ENCODE assay signal across 22 mouse cellular contexts in the genomic region with DNA sequence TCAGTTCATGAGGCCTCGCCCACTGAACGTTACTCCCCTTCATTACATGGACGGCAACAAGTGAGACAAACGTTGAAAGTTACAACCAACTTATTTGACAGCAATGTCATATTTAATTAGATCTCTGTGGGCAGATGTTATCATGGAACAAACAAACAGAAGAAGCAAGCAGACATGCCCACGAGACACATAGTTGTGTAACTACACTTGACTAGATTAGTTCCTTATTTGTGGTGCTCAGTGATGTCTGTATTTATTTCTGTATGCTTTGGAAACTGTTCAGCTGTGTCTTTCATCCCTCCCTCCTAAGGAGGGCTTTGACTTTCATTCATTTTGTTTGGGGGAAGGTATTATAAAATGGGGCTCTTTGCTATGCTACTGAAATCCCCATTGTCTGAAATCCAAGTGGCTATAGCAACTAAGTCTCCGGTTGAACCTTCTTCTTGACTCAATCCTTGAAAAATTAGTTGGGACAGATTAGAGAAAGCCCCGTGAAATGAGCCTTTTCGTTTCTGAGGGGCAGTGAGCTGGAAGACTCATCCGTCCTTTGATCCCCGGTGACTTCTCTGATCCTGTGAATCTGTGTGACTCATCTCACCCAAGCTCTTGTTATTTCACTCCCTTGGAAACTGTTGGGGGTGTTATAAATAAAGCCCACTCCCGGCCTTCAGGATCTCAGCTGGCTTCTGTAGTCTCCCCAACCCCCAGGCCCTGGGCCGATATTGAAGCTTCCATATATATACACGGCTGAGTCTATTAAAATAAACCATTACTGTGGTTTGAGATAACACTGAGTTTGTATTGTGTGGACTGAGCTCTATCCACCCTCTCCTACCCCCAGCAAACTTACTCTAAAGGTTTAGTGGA. TPM values are rescaled to one million over a fixed set of nuclear protein-coding genes. Genes with fewer than 3 reads are reported as not detected.
DNase-seq lines count a peak whose midpoint lies in the region; ATAC-seq and TF ChIP-seq lines count a peak whose summit lies in the region.
"Had no signal": no experiment of that assay in that cellular context is flagged by ENCODE, and none has a peak within 500 bp of the region (broad histone marks: within the 10 kb centered on the region; RNA-seq: fewer than 3 reads in every experiment).

No protein-coding gene starts in this region.

- TF ChIP-seq CTCF in intestine, postnatal 0 days (IDR thresholded peaks at IDR 0.05; ENCODE audit: low read depth), result no peak
- TF ChIP-seq CTCF in CH12.LX (conservative IDR thresholded peaks at IDR 0.05 in 1 of 2, IDR thresholded peaks at IDR 0.05 in 1 of 2; ENCODE audit: low read depth in 2 of 2, low read length in 2 of 2), result no peak
- TF ChIP-seq CTCF in midbrain, postnatal 0 days (IDR thresholded peaks at IDR 0.05), result no peak

- no peak overlapping the region for H3K4me3 ChIP-seq in intestine, embryonic 14.5 days (ENCODE audit: low read depth, low read length)
- H3K4me3 ChIP-seq in intestine, postnatal 0 days (ENCODE audit: low read depth, low read length), result no peak overlapping the region
- no peak overlapping the region for H3K4me3 ChIP-seq in CH12.LX (replicated peaks in 1 of 3; ENCODE audit: low read depth in 2 of 3, low read length in 2 of 3, poor library complexity in 1 of 3)
- no peak overlapping the region for H3K4me3 ChIP-seq in midbrain, postnatal 0 days (ENCODE audit: low read depth, low read length)
- H3K4me3 ChIP-seq: forebrain, embryonic 12.5 days; heart, embryonic 10.5 days had no signal

- no peak for TF ChIP-seq RAD21 in CH12.LX (IDR thresholded peaks at IDR 0.05; ENCODE audit: low read depth, low read length)

- 63% methylated on average over 13 of the region's 13 CpGs for WGBS in intestine, embryonic 14.5 days
- 72% methylated on average over 13 of the region's 13 CpGs for WGBS in intestine, postnatal 0 days
- 15% methylated on average over 13 of the region's 13 CpGs for WGBS in midbrain, postnatal 0 days

- H3K36me3 ChIP-seq in intestine, embryonic 14.5 days (ENCODE audit: control insufficient read depth, insufficient read depth, low read length), result no peaks in the 10 kb centered on the region
- no peaks in the 10 kb centered on the region for H3K36me3 ChIP-seq in intestine, postnatal 0 days (ENCODE audit: control insufficient read depth, insufficient read depth)
- no peaks in the 10 kb centered on the region for H3K36me3 ChIP-seq in CH12.LX (replicated peaks in 1 of 2; ENCODE audit: control insufficient read depth in 1 of 2, insufficient read depth in 1 of 2, low read length in 1 of 2)
- no peaks in the 10 kb centered on the region for H3K36me3 ChIP-seq in midbrain, postnatal 0 days (ENCODE audit: insufficient read depth, low read length)
- H3K36me3 ChIP-seq: forebrain, embryonic 12.5 days; heart, embryonic 10.5 days had no signal

- DNase-seq in intestine, embryonic 14.5 days (ENCODE audit: low spot score), result peak; percentile 25
- no peak for DNase-seq in CH12.LX (ENCODE audit: extremely low read depth)
- peak; percentile 6 for DNase-seq in midbrain, postnatal 0 days (ENCODE audit: low spot score)
- DNase-seq in gastrocnemius, adult 8-10 months (ENCODE audit: low spot score in 2 of 2), result no peak
- no peak for DNase-seq in thymus, postnatal 14 days
- DNase-seq: adrenal gland, postnatal 14 days; cerebellum, adult 18-20 months; cerebellum, postnatal 36 days; gastrocnemius, postnatal 36 days; kidney, adult 2 months; kidney, postnatal 14 days; liver, postnatal 0 days; lung, postnatal 14 days had no signal

- in situ Hi-C loops in CH12.LX (cut with MboI; ENCODE audit: low pct_ligation_motif_present, low pct_unique_long_range_greater_than_20kb, low sequenced_read_pairs), result no loop called here

- no peaks in the 10 kb centered on the region for H3K27me3 ChIP-seq in intestine, embryonic 14.5 days (replicated peaks; ENCODE audit: control insufficient read depth, insufficient read depth, low read length)
- H3K27me3 ChIP-seq in intestine, postnatal 0 days (replicated peaks; ENCODE audit: control insufficient read depth, insufficient read depth, low read length), result no peaks in the 10 kb centered on the region
- H3K27me3 ChIP-seq in CH12.LX (replicated peaks), result no peaks in the 10 kb centered on the region
- H3K27me3 ChIP-seq in midbrain, postnatal 0 days (ENCODE audit: insufficient read depth, low read length), result no peaks in the 10 kb centered on the region
- H3K27me3 ChIP-seq: forebrain, embryonic 12.5 days had no signal

- no peaks in the 10 kb centered on the region for H3K9me3 ChIP-seq in intestine, embryonic 14.5 days (ENCODE audit: control insufficient read depth, low read length)
- no peaks in the 10 kb centered on the region for H3K9me3 ChIP-seq in intestine, postnatal 0 days (ENCODE audit: control insufficient read depth)
- H3K9me3 ChIP-seq in CH12.LX (replicated peaks; ENCODE audit: low read length), result no peaks in the 10 kb centered on the region
- H3K9me3 ChIP-seq in midbrain, postnatal 0 days (ENCODE audit: low read length), result no peaks in the 10 kb centered on the region
- H3K9me3 ChIP-seq: forebrain, embryonic 12.5 days; heart, embryonic 10.5 days had no signal

- no peaks in the 10 kb centered on the region for H3K79me2 ChIP-seq in CH12.LX (replicated peaks; ENCODE audit: control insufficient read depth, extremely low read depth, insufficient read depth, poor library complexity, severe bottlenecking)

- H3K27ac ChIP-seq in intestine, embryonic 14.5 days (ENCODE audit: low read depth), result no peak overlapping the region
- H3K27ac ChIP-seq in intestine, postnatal 0 days (ENCODE audit: low read depth, low read length), result no peak overlapping the region
- no peak overlapping the region for H3K27ac ChIP-seq in CH12.LX (ENCODE audit: insufficient read depth, low read depth)
- no peak overlapping the region for H3K27ac ChIP-seq in midbrain, postnatal 0 days (ENCODE audit: low read depth, low read length)
- H3K27ac ChIP-seq: forebrain, embryonic 12.5 days; heart, embryonic 10.5 days had no signal

- no peak for TF ChIP-seq EP300 in CH12.LX (IDR thresholded peaks at IDR 0.05; ENCODE audit: low read length)

- dilution Hi-C loops in CH12.LX (cut with MboI; ENCODE audit: extremely low pct_ligation_motif_present, extremely low pct_unique_long_range_greater_than_20kb, low sequenced_read_pairs), result no loop called here

- ATAC-seq in intestine, embryonic 14.5 days (replicated peaks; ENCODE audit: low FRiP score, low TSS enrichment, low read depth), result no peak
- ATAC-seq in intestine, postnatal 0 days, result no peak
- ATAC-seq in granulocyte monocyte progenitor cell, adult 5-6 weeks (replicated peaks; ENCODE audit: poor library complexity, severe bottlenecking), result peak; percentile 85
- no peak for ATAC-seq in midbrain, postnatal 0 days (ENCODE audit: low FRiP score)
- ATAC-seq: liver, postnatal 0 days had no signal

- H3K4me1 ChIP-seq in intestine, embryonic 14.5 days (replicated peaks; ENCODE audit: control insufficient read depth, insufficient read depth, low read length), result no peaks in the 10 kb centered on the region
- no peaks in the 10 kb centered on the region for H3K4me1 ChIP-seq in intestine, postnatal 0 days (replicated peaks; ENCODE audit: control insufficient read depth, insufficient read depth, low read length)
- H3K4me1 ChIP-seq in CH12.LX (ENCODE audit: control insufficient read depth in 1 of 2, insufficient read depth in 2 of 2), result peaks cover 4 to 11% of the 10 kb centered on the region in 2 experiments
- no peaks in the 10 kb centered on the region for H3K4me1 ChIP-seq in midbrain, postnatal 0 days (ENCODE audit: insufficient read depth, low read length)

- no peak for TF ChIP-seq POLR2A in CH12.LX (IDR thresholded peaks at IDR 0.05; ENCODE audit: low read depth, low read length)

- H3K4me2 ChIP-seq in intestine, embryonic 14.5 days (ENCODE audit: low read length), result no peak overlapping the region
- no peak overlapping the region for H3K4me2 ChIP-seq in intestine, postnatal 0 days (replicated peaks; ENCODE audit: low read depth)
- peak overlapping the region; percentile 81; the same call in 1 of the 2 replicates for H3K4me2 ChIP-seq in CH12.LX (ENCODE audit: insufficient read depth, low read depth, poor library complexity, severe bottlenecking)
- no peak overlapping the region for H3K4me2 ChIP-seq in midbrain, postnatal 0 days (ENCODE audit: low read depth, low read length, poor library complexity, severe bottlenecking)
- H3K4me2 ChIP-seq: forebrain, embryonic 12.5 days had no signal

- H3K9ac ChIP-seq in intestine, embryonic 14.5 days (ENCODE audit: low read length), result no peak overlapping the region
- no peak overlapping the region for H3K9ac ChIP-seq in intestine, postnatal 0 days (ENCODE audit: low read depth, low read length)
- H3K9ac ChIP-seq in CH12.LX (ENCODE audit: insufficient read depth, low read depth), result no peak overlapping the region
- no peak overlapping the region for H3K9ac ChIP-seq in midbrain, postnatal 0 days (replicated peaks; ENCODE audit: low read length, poor library complexity, severe bottlenecking)
- H3K9ac ChIP-seq: forebrain, embryonic 12.5 days; liver, postnatal 0 days had no signal

TF ChIP-seq in CH12.LX, 34 proteins besides CTCF, POLR2A, EP300 and RAD21 (continues in another document):
- no peak for TF ChIP-seq JUND (conservative IDR thresholded peaks at IDR 0.05; ENCODE audit: low read depth, low read length)

RNA-seq across cellular contexts. Expression of a gene that starts 12.4 kb away (rescaled TPM):
- polyA plus RNA-seq in intestine, embryonic 14.5 days (2014; fragmentation: Nextera tagmentation; extraction: Ambion mirVana), result 3.7 and 4.4 TPM in 2 replicates
- polyA plus RNA-seq in intestine, postnatal 0 days (2015; fragmentation: Nextera tagmentation; extraction: Ambion mirVana), result 3.4 and 3.6 TPM in 2 replicates
- total RNA-seq in CH12.LX (2012; rRNA removed), result 0.13 TPM in 1 of 2 replicates, not detected in the other
- total RNA-seq in CH12.LX (2014; rRNA removed), result not detected in 2 replicates
- not detected in 2 replicates for polyA plus RNA-seq in CH12.LX (2012; ENCODE audit: insufficient read length, low read depth)
- not detected in 2 replicates for total RNA-seq in granulocyte monocyte progenitor cell, adult 5-6 weeks (2014; fragmentation: Nextera tagmentation)
- total RNA-seq in granulocyte monocyte progenitor cell, adult 5-6 weeks (2017), result not detected in 2 replicates
- 0.44 and 1.1 TPM in 2 replicates for total RNA-seq in midbrain, postnatal 0 days (2014; rRNA removed)
- 1.2 and 3.0 TPM in 2 replicates for polyA plus RNA-seq in midbrain, postnatal 0 days (2015; fragmentation: Nextera tagmentation; extraction: Ambion mirVana)
- under 1 TPM in 3 of 4 experiments, not detected in 1; 0.29 to 0.49 (median 0.43) TPM for total RNA-seq in gastrocnemius, adult 8-10 months (2022)

RNA-seq across cellular contexts. Expression of a gene that starts 28.7 kb away (rescaled TPM):
- polyA plus RNA-seq in intestine, embryonic 14.5 days (2014; fragmentation: Nextera tagmentation; extraction: Ambion mirVana), result 0.13 TPM in 1 of 2 replicates, not detected in the other
- not detected in 2 replicates for polyA plus RNA-seq in intestine, postnatal 0 days (2015; fragmentation: Nextera tagmentation; extraction: Ambion mirVana)
- total RNA-seq in CH12.LX (2012; rRNA removed) (not detected in 2 replicates), CH12.LX (2014; rRNA removed) (not detected in 2 replicates)
- polyA plus RNA-seq in CH12.LX (2012; ENCODE audit: insufficient read length, low read depth), result not detected in 2 replicates
- total RNA-seq in granulocyte monocyte progenitor cell, adult 5-6 weeks (2014; fragmentation: Nextera tagmentation), result not detected in 2 replicates
- total RNA-seq in granulocyte monocyte progenitor cell, adult 5-6 weeks (2017), result not detected in 2 replicates
- not detected in 2 replicates for total RNA-seq in midbrain, postnatal 0 days (2014; rRNA removed)
- 0.17 TPM in 1 of 2 replicates, not detected in the other for polyA plus RNA-seq in midbrain, postnatal 0 days (2015; fragmentation: Nextera tagmentation; extraction: Ambion mirVana)
- total RNA-seq in gastrocnemius, adult 8-10 months (2022), result not detected
- total RNA-seq: adrenal gland, postnatal 14 days; gastrocnemius, postnatal 36 days; left cerebral cortex, postnatal 25 days; liver, adult 2 months had no signal
- polyA plus RNA-seq: forebrain, embryonic 12.5 days; heart, embryonic 10.5 days; heart, postnatal 0 days; hindbrain, embryonic 11.5 days; kidney, adult 2 months; liver, adult 2 months; liver, postnatal 0 days; neural tube, embryonic 11.5 days had no signal

Comparison
In these comparisons a context has a peak if more than half of its experiments do, and no peak if none do; other contexts are left out.
1. DNase-seq: peak in intestine, embryonic 14.5 days (single experiment) and midbrain, postnatal 0 days (single experiment); none in CH12.LX (single experiment), gastrocnemius, adult 8-10 months (0 of 2) and thymus, postnatal 14 days (single experiment).